Mouse (Mus musculus) embryonic facial prominence, embryonic 12.5 days (tissue): ENCODE data around the gene 1500009C09Rik. TPM values are rescaled to one million over a fixed set of nuclear protein-coding genes. Genes with fewer than 3 reads are reported as not detected.
A peak's percentile ranks its signal among the peaks of the same experiment; 100 is the strongest.
"Not testable (repeated sequence)": the region's sequence is repeated elsewhere in the genome, so short reads cannot be mapped to it uniquely, and the experiment has no call there.

Source experiments
- ATAC-seq: fragments of 200-750 bp; cut with Nextera tagmentation; 2 replicates; pipeline ENCODE4 v1.8.0; 2017; ENCODE audit not compliant: insufficient number of reproducible peaks, insufficient read depth, low FRiP score, low TSS enrichment
- H3K27ac ChIP-seq: fragments of 300-500 bp; sonication (generic); 2 replicates; pipeline ENCODE4 v1.5.1; 2016; ENCODE audit warnings: mild to moderate bottlenecking
- H3K27me3 ChIP-seq: fragments of 300-500 bp; sonication (generic); 2 replicates; pipeline ENCODE4 v1.6.1; 2016; ENCODE audit warnings: mild to moderate bottlenecking, moderate library complexity
- H3K36me3 ChIP-seq: fragments of 300-500 bp; sonication (generic); 2 replicates; pipeline ENCODE4 v1.6.1; 2016; ENCODE audit warnings: mild to moderate bottlenecking
- H3K4me1 ChIP-seq: fragments of 300-500 bp; sonication (generic); 2 replicates; pipeline ENCODE4 v1.6.1; 2016
- H3K4me2 ChIP-seq: fragments of 300-500 bp; sonication (generic); replicated peaks from 2 replicates; pipeline ENCODE4 v1.6.1; 2016; ENCODE audit warnings: mild to moderate bottlenecking, moderate library complexity
- H3K4me3 ChIP-seq: fragments of 300-500 bp; sonication (generic); 2 replicates; pipeline ENCODE4 v1.5.1; 2016; ENCODE audit warnings: mild to moderate bottlenecking
- H3K9ac ChIP-seq: fragments of 300-500 bp; sonication (generic); 2 replicates; pipeline ENCODE4 v1.6.1; 2016; ENCODE audit warnings: mild to moderate bottlenecking, moderate library complexity
- H3K9me3 ChIP-seq: fragments of 300-500 bp; sonication (generic); 2 replicates; pipeline ENCODE4 v1.6.1; 2016; ENCODE audit warnings: mild to moderate bottlenecking, moderate library complexity
- WGBS: fragments of 180-500 bp; shearing (Covaris S2); methylation state at CpG from one replicate; pipeline ENCODE4 v1.1.7; 2016; 5-methylcytosine and 5-hydroxymethylcytosine counted together
- polyA plus RNA-seq: library from polyadenylated mRNA; unstranded; fragments of >200 nt; fragmentation: Nextera tagmentation; extraction: Ambion mirVana; gene quantifications from 2 replicates; pipeline ENCODE4 v1.2.1, GENCODE M21; 2016

Gene 1500009C09Rik
- polyA plus RNA-seq, 1 experiment from 2014 or later: not detected

DNA sequence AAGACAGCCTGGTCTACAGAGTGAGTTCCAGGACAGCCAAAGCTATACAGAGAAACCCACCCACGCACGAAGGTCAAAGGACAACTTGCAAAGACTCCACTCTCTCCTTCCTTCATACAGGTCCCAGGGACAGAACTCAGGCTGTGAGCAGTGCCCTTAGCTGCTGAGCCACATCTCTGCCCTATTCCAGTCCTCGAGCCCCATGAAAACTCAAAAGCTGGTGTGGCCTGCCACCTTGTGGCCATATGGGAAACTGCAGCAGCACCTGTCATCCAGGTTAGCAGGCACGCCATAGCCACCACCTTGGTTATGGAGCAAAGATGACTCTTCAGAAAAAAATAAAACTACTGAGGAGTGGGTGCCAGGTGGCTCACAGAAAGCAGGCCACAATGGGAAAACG lies 15.6 kb upstream of the 1500009C09Rik start:
- peak; percentile 72 for ATAC-seq

DNA sequence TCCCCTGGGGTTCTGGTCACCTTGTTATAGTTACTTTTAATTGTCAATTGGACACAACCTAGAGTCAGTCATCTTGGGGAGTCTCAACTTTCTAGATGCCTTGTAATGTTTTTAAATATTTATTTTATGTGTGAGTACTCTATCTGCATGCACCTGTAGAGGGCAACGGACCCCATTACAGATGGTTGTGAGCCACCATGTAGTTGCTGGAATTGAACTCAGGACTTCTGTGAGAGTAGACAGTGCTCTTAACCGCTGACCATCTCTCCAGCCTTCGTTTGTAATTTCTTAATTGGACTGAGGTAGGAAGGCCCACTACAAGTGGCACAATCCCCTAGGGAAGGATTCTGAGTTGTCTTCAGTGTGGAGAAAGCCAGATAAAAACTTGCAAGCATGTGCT lies 8.9 kb upstream of the 1500009C09Rik start:
- no peak overlapping the region for H3K27ac ChIP-seq

More for the DNA sequence above, 15.6 kb upstream of the 1500009C09Rik start:
- peaks cover 19% of the 10 kb centered on the region; the same call in 1 of the 2 replicates for H3K36me3 ChIP-seq
- H3K27me3 ChIP-seq: no peaks in the 10 kb centered on the region
- no peak overlapping the region for H3K27ac ChIP-seq
- no peaks in the 10 kb centered on the region for H3K4me1 ChIP-seq
- H3K4me3 ChIP-seq: no peak overlapping the region
- 14% methylated on average over 5 of the region's 5 CpGs for WGBS
- no peak overlapping the region for H3K9ac ChIP-seq
- H3K9me3 ChIP-seq: no peaks in the 10 kb centered on the region
- no peak overlapping the region for H3K4me2 ChIP-seq

GRCm38 (mm10) chr15:82243742-82244114 lies 8.5 kb upstream of the 1500009C09Rik start:
- peaks cover 9% of the 10 kb centered on the region for H3K4me1 ChIP-seq
- H3K4me2 ChIP-seq: peak overlapping the region; percentile 85
- H3K36me3 ChIP-seq: peaks cover 5% of the 10 kb centered on the region; the same call in 1 of the 2 replicates
- H3K9me3 ChIP-seq: no peaks in the 10 kb centered on the region
- peak overlapping the region; percentile 63 for H3K9ac ChIP-seq
- H3K27me3 ChIP-seq: no peaks in the 10 kb centered on the region
- H3K27ac ChIP-seq: peak overlapping the region; percentile 47; the same call in 1 of the 2 replicates
- WGBS: 7% methylated on average over 12 of the region's 12 CpGs
- peak overlapping the region; percentile 70 for H3K4me3 ChIP-seq
- no peak for ATAC-seq

More for the DNA sequence above, 8.9 kb upstream of the 1500009C09Rik start:
- peak overlapping the region; percentile 70 for H3K4me3 ChIP-seq
- peaks cover 9% of the 10 kb centered on the region; the same call in 1 of the 2 replicates for H3K36me3 ChIP-seq
- peaks cover 9% of the 10 kb centered on the region for H3K4me1 ChIP-seq
- 75% methylated on average over 3 of the region's 3 CpGs for WGBS
- H3K27me3 ChIP-seq: no peaks in the 10 kb centered on the region
- H3K9ac ChIP-seq: peak overlapping the region; percentile 63
- H3K4me2 ChIP-seq: peak overlapping the region; percentile 85
- no peaks in the 10 kb centered on the region for H3K9me3 ChIP-seq
- no peak for ATAC-seq

DNA sequence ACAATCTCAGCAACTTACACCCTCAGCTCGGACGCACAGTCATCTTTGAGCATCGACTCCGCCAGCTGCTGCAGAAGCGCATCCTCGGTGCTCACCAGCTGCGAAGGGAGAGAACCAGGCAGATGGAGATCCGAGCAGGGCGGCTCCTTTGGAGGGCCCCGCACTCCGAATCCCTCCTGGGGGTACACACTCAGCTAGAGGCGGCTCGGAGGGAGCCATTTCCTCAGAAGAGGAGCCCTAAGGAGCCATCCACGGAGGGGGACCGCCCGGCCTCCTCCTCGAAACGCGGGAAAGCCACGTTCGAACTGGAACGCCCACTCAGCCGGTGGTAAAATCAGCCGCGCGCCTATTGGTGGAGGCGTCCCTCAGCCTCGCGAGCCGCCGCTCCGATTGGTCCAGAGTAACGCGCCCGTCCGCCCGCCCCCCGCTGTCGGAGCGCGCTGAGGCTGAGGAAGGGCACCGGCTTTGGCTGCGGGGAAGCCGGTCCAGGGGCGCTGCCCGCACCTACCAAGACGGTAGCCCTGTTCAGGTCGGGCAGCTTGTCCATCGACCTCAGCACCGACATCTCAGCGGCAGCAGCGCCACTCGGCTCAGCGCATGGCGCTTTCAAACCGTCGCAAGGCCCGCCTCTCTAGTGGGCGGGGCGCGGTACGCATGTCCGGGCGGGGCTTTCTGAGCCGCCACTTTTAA lies 7.9 kb upstream of the 1500009C09Rik start, which contains the start of gene Cenpm:
Gene Cenpm, minus strand, starts transcription at position 634 of the 690 bp plus-strand sequence.
- peak within 1 kb of the TSS; percentile 63 for H3K9ac ChIP-seq
- H3K27me3 ChIP-seq: no peaks in the 10 kb centered on the region
- H3K27ac ChIP-seq: peak within 1 kb of the TSS; percentile 85
- peak within 1 kb of the TSS; percentile 85 for H3K4me2 ChIP-seq
- ATAC-seq: peak; percentile 88
- H3K4me1 ChIP-seq: peaks cover 9% of the 10 kb centered on the region
- WGBS: under 1% methylated on average over 65 of the region's 65 CpGs
- no peaks in the 10 kb centered on the region for H3K9me3 ChIP-seq
- peaks cover under 1% of the 10 kb centered on the region; the same call in 1 of the 2 replicates for H3K36me3 ChIP-seq
- H3K4me3 ChIP-seq: peak within 1 kb of the TSS; percentile 70

GRCm38 (mm10) chr15:82244805-82245161 lies 7.4 kb upstream of the 1500009C09Rik start:
- H3K4me1 ChIP-seq, H3K36me3 ChIP-seq, ATAC-seq, H3K27me3 ChIP-seq, H3K9me3 ChIP-seq: not testable (repeated sequence)
- Histone ChIP-seq H3K27ac (peak overlapping the region; percentile 85), H3K9ac (peak overlapping the region; percentile 60), H3K4me3 (peak overlapping the region; percentile 70), H3K4me2 (peak overlapping the region; percentile 85)
- 21% methylated on average over 9 of the region's 9 CpGs for WGBS

DNA sequence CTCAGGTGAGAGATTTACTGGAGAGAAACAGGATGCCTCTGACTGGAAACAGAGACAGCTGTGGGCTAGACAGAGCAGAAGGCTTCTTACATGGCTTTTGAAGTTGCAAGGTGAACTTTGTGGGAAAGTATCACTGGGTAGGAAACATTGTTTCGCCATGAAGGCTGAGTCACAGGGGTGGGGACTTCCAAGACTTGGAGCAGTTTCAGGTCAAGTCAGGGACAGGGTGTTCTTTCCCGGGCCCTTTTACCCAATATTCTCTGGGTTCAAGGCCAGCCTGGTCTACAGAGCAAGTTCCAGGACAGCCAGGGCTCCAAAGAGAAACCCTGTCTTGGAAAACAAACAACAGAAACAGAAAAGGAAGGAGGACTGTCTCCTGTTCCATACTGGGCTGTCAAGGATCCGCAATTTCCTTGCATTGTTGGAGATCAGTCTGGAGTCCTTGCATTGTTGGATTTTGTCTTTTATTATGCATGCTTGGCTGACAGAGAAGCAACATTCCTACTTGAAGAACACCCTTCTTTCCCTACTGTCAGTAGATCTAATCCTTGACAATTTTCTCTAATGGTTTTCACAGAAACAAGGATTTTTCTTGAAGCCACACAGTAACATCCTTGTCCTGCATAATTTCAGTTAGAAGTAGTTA lies 4.9 kb upstream of the 1500009C09Rik start:
- Histone ChIP-seq H3K9me3 (no peaks in the 10 kb centered on the region), H3K27ac (no peak overlapping the region), H3K9ac (no peak overlapping the region), H3K27me3 (no peaks in the 10 kb centered on the region), H3K36me3 (no peaks in the 10 kb centered on the region), H3K4me3 (no peak overlapping the region), H3K4me2 (no peak overlapping the region), H3K4me1 (peaks cover 9% of the 10 kb centered on the region)
- no peak for ATAC-seq
- 80% methylated on average over 3 of the region's 3 CpGs for WGBS

- Histone ChIP-seq H3K36me3 (no peaks in the 10 kb centered on the region), H3K27ac (no peak overlapping the region), H3K4me3 (no peak overlapping the region), H3K27me3 (no peaks in the 10 kb centered on the region), H3K9me3 (no peaks in the 10 kb centered on the region), H3K9ac (no peak overlapping the region), H3K4me1 (no peaks in the 10 kb centered on the region), H3K4me2 (no peak overlapping the region)
- 96% methylated on average over 3 of the region's 3 CpGs for WGBS
- no peak for ATAC-seq
Observed at GRCm38 (mm10) chr15:82251579-82251978, 618 bp upstream of the 1500009C09Rik start.

DNA sequence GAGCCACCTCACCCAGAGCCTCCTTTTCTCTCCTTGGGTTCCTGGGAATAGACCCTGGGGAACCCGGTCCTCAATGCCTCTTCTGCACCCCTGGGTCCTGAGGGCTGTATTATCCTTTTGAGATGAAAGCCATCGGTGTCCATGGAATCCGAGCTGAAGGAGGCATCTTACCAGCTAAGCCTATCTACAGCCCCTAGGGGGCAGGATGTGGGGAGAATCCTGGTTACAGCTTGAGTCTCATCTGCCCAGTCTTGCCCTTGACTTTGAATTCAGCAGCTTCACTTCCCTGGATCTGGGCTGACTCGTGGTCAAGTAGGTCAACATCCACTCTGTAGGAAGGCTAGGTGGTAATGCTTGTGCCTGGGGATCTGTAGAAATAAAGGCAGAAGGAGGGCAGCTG lies 3.1 kb downstream of the 1500009C09Rik start:
- Histone ChIP-seq H3K36me3 (no peaks in the 10 kb centered on the region), H3K9ac (no peak overlapping the region), H3K4me1 (no peaks in the 10 kb centered on the region), H3K27me3 (no peaks in the 10 kb centered on the region), H3K4me2 (no peak overlapping the region), H3K9me3 (no peaks in the 10 kb centered on the region), H3K27ac (no peak overlapping the region), H3K4me3 (no peak overlapping the region)
- WGBS: 53% methylated on average over 4 of the region's 4 CpGs
- ATAC-seq: no peak

- Histone ChIP-seq H3K4me2 (no peak overlapping the region), H3K27me3 (no peaks in the 10 kb centered on the region), H3K36me3 (no peaks in the 10 kb centered on the region), H3K9ac (no peak overlapping the region), H3K27ac (no peak overlapping the region), H3K9me3 (no peaks in the 10 kb centered on the region), H3K4me1 (no peaks in the 10 kb centered on the region), H3K4me3 (no peak overlapping the region)
- ATAC-seq: 0 out of 2 replicates have a peak, but pooled peaks have one; percentile 30
- 23% methylated on average over 10 of the region's 10 CpGs for whole genome bisulfite sequencing
Observed at GRCm38 (mm10) chr15:82255944-82256383, 3.8 kb downstream of the 1500009C09Rik start.

GRCm38 (mm10) chr15:82259510-82259909 lies 7.3 kb downstream of the 1500009C09Rik start:
- H3K4me3 ChIP-seq: no peak overlapping the region
- no peaks in the 10 kb centered on the region for H3K4me1 ChIP-seq
- H3K27me3 ChIP-seq: no peaks in the 10 kb centered on the region
- H3K9ac ChIP-seq: no peak overlapping the region
- no peak overlapping the region for H3K27ac ChIP-seq
- WGBS: 13% methylated on average over 16 of the region's 16 CpGs
- no peaks in the 10 kb centered on the region for H3K9me3 ChIP-seq
- ATAC-seq: no peak
- H3K4me2 ChIP-seq: no peak overlapping the region
- H3K36me3 ChIP-seq: no peaks in the 10 kb centered on the region

DNA sequence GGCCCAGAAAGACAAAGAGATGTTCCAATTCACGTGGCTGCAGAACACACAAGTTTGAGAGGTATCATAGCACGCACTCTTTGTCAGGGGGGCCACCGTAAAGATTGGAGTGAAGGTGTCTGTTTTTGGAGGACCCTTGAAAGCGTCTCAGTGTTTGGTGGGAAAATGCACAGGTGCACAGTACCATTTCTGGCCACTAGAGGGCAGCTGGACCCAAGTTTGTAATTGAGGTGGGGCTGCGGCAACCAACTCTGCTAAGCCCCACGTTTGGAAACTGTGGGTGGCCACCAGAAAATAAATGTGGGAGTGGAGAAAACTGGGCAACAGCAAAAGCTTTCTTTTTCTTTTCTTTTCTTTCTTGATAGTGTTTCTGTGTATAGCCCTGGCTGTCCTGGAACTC lies 14.2 kb downstream of the 1500009C09Rik start:
- Histone ChIP-seq H3K4me1 (0 out of 2 replicates have a peak, but pooled peaks cover 4% of the 10 kb centered on the region), H3K27me3 (no peaks in the 10 kb centered on the region), H3K9ac (no peak overlapping the region), H3K9me3 (no peaks in the 10 kb centered on the region), H3K27ac (no peak overlapping the region), H3K36me3 (no peaks in the 10 kb centered on the region), H3K4me3 (no peak overlapping the region), H3K4me2 (no peak overlapping the region)
- no peak for ATAC-seq
- 14% methylated on average over 6 of the region's 6 CpGs for WGBS

GRCm38 (mm10) chr15:82268185-82268584 lies 16.0 kb downstream of the 1500009C09Rik start:
- Histone ChIP-seq H3K4me3 (no peak overlapping the region), H3K27ac (no peak overlapping the region)
- ATAC-seq: no peak

More at GRCm38 (mm10) chr15:82268185-82268584, 16.0 kb downstream of the 1500009C09Rik start:
- H3K9ac ChIP-seq: no peak overlapping the region
- H3K4me2 ChIP-seq: no peak overlapping the region
- peaks cover 14% of the 10 kb centered on the region for H3K27me3 ChIP-seq
- whole genome bisulfite sequencing: 27% methylated on average over 3 of the region's 3 CpGs
- no peaks in the 10 kb centered on the region for H3K9me3 ChIP-seq
- H3K4me1 ChIP-seq: 0 out of 2 replicates have a peak, but pooled peaks cover 4% of the 10 kb centered on the region
- H3K36me3 ChIP-seq: no peaks in the 10 kb centered on the region
